Mouse (Mus musculus) adrenal gland, adult 8-10 months (tissue): ENCODE results near the gene Atp2c1. TPM values are rescaled to one million over a fixed set of nuclear protein-coding genes. Genes with fewer than 3 reads are reported as not detected.

ENCODE experiments used
- DNase-seq: peaks from one replicate; pipeline ENCODE4 v3.0.0; 2022
- total RNA-seq, 4 experiments: library from RNA; stranded (reverse); gene quantifications; 2 replicates each; pipeline ENCODE4 v1.2.4; 2022

The Atp2c1 gene
- 10 to 100 TPM; 71.0 to 90.9 (median 89.5) TPM for total RNA-seq

GRCm38 (mm10) chr9:105527219-105527618 is at the start of gene Atp2c1:
Gene Atp2c1, minus strand, starts transcription at chr9:105527319.
- DNase-seq, result no peak

- DNase-seq, result no peak
Measured at GRCm38 (mm10) chr9:105557452-105557851, 30.3 kb upstream of the Atp2c1 start.

- DNase-seq, result no peak
Measured at GRCm38 (mm10) chr9:105556141-105556735, 29.1 kb upstream of the Atp2c1 start.

GRCm38 (mm10) chr9:105554439-105554807 is 27.3 kb upstream of the Atp2c1 start:
- no peak for DNase-seq

GRCm38 (mm10) chr9:105553629-105554438 is 26.7 kb upstream of the Atp2c1 start:
- DNase-seq, result peak; percentile 13

- DNase-seq, result no peak
Measured at GRCm38 (mm10) chr9:105551407-105551806, 24.3 kb upstream of the Atp2c1 start.

GRCm38 (mm10) chr9:105549096-105549495 is 22.0 kb upstream of the Atp2c1 start:
- DNase-seq, result no peak

- DNase-seq, result no peak
Measured at GRCm38 (mm10) chr9:105544013-105544750, 17.1 kb upstream of the Atp2c1 start.

- DNase-seq, result no peak
Measured at GRCm38 (mm10) chr9:105537473-105537872, 10.4 kb upstream of the Atp2c1 start.

GRCm38 (mm10) chr9:105536877-105537276 is 9.8 kb upstream of the Atp2c1 start:
- DNase-seq, result peak; percentile 2

- DNase-seq, result no peak
Measured at GRCm38 (mm10) chr9:105525355-105525754, 1.8 kb downstream of the Atp2c1 start.

GRCm38 (mm10) chr9:105523038-105523437 is 4.1 kb downstream of the Atp2c1 start:
- DNase-seq, result no peak

- DNase-seq, result no peak
Measured at GRCm38 (mm10) chr9:105522063-105522462, 5.1 kb downstream of the Atp2c1 start.

- DNase-seq, result no peak
Measured at GRCm38 (mm10) chr9:105520776-105521552, 6.2 kb downstream of the Atp2c1 start.

GRCm38 (mm10) chr9:105519278-105519883 is 7.7 kb downstream of the Atp2c1 start:
- DNase-seq, result no peak

GRCm38 (mm10) chr9:105503690-105504089 is 23.4 kb downstream of the Atp2c1 start:
- no peak for DNase-seq

- DNase-seq, result no peak
Measured at GRCm38 (mm10) chr9:105502389-105502788, 24.7 kb downstream of the Atp2c1 start.

GRCm38 (mm10) chr9:105495316-105496174 is 31.6 kb downstream of the Atp2c1 start:
- DNase-seq, result peak; percentile 18

- DNase-seq, result peak; percentile 95
Measured at GRCm38 (mm10) chr9:105494553-105495315, 32.4 kb downstream of the Atp2c1 start.

- DNase-seq, result no peak
Measured at GRCm38 (mm10) chr9:105492744-105493143, 34.4 kb downstream of the Atp2c1 start.
